Mouse (Mus musculus) regulatory T cell (primary cell): Measurements from ENCODE around the gene Rasgef1b.

Experiments used
- in situ Hi-C: fragments of 300-600 bp; cut with MboI, MseI; formaldehyde crosslinking; loops from one replicate; pipeline ENCODE4 v1.15.1; 2025; ENCODE audit warnings: high pct_unique_total_duplicates

Rasgef1b gene

DNA sequence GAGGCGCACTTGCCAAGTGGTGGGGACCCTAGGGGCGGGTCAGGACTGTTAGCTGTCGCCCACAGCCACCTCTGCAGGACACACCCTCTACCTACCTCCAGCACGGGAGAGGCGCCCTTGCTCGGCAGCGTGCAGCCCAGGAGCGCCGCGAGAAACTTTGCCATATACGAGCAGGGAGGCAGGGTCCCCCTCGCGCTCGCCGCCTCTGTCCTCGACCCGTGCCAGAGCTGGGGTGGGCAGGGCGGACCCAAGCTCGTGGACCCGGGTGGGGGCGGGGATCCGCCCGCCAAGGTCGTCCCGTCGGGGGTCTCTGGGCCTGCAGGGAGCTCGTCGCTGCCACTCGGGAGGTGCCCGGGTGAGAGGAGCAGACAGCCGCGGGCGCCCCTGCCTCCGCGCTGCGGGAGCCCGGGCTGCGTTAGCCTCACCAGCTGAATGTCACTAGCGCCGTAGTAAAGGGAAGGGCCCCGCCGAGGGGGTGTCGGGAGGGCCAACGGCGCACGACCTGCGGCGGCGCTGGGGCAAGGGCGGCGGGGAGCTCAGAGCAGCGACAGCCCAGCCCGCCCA is at the start of gene Rasgef1b:
TSS of gene Rasgef1b (minus strand) at position 417 of the 564 bp plus-strand sequence.
- in situ Hi-C loops: no loop called here

DNA sequence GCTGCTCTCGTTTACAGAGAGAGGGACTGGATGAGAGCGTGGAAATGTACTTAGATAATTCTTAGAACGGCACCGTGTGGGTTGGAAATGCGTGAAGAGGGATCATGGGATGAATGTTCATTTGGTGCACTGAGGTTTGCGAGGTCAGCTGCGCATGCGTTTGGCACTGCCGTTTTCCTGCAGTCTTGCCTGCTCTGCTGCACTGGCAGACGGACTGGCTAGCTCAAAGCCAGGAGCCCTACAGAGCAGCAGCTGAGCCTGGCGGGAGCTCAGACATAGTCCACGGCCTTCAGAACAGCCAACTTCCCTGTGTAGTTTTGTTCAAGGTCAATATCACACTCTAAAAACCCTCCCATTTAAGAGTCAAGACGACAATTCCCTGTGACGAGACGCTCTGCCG is 46.5 kb upstream of the Rasgef1b start:
- in situ Hi-C loops: no loop called here

DNA sequence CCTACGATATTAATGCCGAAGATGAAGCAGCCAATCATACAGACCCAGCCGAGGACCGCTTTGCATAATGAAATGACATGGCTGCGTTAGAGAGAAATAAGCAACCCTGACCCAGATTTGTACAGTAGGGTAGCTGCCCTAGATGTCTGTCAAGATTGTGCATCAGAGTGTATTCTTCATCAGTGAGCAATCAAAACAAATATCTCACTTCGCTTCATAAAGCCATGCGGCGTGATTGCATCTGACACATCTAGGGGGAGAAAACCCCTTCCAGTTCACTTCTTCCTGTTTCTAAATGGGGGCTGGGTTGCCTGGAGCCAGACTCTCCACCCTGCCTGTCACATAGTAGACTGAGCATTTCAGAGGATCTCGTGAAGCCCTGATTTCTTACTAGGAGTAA is 44.4 kb upstream of the Rasgef1b start:
- in situ Hi-C loops: no loop called here

DNA sequence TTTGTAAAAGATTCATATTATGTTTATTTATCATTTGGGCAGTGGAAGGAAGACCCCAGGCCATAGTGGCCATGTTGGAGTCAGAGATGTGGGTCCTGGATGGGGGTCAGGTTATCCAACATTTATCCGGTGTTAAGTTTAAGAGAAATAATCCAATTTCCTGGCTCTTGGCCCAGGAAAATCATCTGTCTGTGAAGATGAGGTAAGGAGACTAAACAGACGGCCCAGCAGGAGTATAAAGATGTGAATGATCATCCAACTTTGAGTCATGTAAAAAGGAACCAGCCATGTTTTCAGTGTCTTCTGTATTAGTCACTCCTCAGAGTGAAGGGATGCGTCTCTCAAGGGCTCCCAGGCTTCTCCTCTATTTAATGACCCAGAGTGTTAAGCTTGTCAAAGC is 35.4 kb upstream of the Rasgef1b start:
- in situ Hi-C loops: loop anchor here (10.0 kb wide), 1 partner anchor 1171 kb away; no protein-coding TSS in a partner anchor

DNA sequence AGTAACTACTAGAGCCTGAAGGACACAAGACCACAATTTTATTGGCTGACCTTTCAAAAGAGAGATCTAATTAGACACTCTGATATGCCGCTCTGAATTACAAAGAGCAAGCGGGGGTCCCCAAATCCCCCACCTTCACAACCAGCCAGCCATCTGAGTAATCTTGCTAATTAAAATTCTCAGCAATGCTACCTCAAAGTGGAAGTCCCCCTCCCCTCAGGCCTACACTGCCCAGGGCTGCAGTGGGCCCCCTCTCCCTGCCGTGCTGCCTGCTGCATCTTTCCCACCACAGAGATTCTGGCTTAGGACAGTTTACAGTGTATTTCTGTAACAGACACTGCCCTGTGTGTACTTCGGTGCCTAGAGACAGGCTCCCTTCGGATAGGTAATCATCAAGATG is 30.0 kb upstream of the Rasgef1b start:
- in situ Hi-C loops: no loop called here

DNA sequence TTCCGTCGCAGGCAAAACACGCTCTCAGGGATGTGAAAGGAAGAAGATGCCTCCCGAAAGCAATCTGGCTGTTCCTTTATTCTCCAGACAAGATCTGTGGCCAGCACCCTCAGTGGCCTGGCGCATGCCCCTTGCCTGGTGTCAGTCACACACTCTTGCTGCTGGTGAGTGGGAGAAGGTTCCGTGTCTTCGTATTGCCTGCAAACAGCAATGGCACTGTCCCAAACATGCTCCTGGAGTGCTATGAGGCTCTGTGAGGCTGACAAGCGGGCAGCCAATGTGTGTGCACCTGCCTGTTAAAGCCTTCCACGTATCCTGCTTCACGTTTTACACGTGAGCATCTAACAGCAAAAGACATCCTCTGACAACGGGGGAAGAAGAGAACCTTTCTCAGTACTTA is 25.0 kb upstream of the Rasgef1b start:
- in situ Hi-C loops: no loop called here

DNA sequence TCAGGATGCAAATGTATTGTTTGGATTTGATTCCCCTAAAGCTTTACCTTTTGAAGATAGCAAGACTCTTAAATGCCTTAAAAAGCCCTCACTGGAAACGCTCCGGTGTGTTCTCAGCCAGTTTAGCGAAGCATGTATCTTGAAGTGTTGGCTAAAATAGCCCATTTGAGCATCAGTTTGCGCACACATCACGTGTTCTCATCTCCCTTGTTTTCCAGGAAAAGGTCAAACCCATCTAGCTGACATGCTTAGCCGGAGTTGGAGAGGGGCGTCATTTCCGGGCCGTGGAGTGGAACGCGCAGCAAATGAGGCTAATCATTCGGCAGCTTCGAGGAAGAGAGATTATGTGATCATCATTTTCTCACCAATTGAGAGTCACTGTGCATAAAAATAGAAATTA is 24.5 kb upstream of the Rasgef1b start:
- in situ Hi-C loops: no loop called here

DNA sequence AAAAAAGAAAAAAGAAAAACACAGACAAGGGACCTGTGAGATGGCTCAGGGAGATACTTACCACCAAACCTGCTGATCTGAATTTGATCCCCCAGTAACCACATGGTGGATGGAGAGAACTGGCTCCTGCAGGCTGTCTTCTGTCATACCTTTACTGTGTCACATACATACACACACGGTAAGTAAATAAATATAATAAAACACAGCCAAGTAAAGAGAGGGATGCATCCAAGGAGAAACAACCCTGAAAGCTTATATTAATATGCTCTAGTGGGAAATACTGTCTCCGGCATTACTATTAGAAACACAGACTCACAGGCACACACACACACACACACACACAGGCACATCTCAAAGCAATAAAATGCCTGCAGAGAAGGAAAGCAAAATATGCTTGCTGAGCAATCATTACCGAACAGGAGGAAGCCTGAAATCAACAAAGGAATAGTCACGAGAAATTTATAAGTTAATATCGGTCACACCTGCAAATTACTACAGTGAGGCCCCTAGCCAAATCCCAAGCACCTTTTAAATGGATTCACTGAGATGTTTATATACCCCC is 23.9 kb upstream of the Rasgef1b start:
- in situ Hi-C loops: no loop called here

DNA sequence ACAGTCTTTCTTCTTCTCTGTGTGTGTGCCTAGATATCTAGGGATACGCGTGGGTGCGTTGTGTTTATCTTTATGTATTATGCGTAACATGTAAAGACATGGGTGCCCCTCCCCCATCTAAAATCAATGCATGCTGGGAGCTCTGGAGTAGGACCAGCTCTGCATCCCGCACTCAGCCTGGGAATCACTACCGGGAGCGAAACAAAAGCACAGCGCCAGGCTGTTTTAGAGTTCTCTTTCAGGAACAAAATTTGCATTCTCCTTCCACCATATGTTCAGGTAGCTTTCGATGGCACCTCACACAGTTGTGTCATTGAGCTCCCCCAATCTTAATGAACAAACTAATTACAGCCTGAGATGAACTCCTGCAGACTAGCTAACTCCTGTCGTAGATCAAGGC is 19.6 kb upstream of the Rasgef1b start:
- in situ Hi-C loops: no loop called here

DNA sequence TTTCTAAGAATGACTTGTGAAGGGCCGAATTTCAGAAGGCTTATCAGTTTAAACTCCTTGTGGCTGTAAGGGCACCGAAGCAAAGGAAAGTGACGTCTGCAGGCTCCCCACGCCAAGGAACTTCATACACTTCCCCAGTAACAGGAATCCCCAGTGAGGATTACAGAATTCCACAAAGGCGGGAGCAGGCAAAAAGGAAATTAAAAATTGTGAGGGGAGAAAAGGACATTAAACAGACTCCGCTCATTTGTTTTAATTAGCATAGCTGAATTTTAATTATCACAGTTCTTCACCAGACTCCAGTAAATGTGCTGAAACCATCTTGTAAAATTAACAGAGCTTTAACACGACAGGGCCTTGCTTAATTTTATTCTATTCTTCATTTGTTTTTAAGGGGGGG is 17.2 kb upstream of the Rasgef1b start:
- in situ Hi-C loops: no loop called here

DNA sequence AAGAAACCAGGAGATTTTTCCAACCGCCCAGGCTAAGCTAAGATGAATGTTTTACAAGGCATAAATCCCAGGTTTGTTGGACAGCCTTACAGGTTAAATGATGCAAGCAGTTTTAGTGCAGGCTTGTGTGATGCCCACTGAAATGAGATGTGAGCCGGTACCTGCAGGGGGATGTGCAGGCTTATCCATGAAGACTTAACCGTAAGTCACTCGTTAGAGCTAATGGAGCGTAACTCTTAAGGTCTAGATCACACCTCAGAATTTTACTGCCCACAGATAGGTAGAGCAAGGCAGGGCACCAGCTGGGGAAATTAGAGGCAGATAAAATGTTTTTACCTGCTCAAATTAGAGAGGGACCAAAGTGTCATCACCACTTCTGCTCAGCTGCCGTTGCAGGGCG is 14.0 kb upstream of the Rasgef1b start:
- in situ Hi-C loops: no loop called here

DNA sequence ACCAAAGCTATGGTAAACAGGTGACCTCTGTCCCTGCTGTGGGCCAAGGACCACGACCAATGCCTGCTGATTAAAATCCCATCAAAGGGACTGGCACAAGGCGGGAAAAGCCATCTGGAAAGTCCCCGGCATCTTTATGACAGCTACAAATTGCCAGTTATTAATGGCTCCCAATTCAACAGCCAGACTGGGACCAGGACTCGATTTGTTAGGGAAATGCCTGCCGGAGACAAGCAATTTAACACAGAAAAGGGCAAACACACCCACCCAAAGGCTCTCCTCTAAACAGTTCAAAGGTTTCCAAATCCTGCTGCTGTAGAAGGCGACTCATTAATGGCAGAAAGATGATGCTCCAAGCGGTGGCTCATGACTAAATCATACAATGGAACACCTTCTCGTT is 13.2 kb upstream of the Rasgef1b start:
- in situ Hi-C loops: no loop called here

DNA sequence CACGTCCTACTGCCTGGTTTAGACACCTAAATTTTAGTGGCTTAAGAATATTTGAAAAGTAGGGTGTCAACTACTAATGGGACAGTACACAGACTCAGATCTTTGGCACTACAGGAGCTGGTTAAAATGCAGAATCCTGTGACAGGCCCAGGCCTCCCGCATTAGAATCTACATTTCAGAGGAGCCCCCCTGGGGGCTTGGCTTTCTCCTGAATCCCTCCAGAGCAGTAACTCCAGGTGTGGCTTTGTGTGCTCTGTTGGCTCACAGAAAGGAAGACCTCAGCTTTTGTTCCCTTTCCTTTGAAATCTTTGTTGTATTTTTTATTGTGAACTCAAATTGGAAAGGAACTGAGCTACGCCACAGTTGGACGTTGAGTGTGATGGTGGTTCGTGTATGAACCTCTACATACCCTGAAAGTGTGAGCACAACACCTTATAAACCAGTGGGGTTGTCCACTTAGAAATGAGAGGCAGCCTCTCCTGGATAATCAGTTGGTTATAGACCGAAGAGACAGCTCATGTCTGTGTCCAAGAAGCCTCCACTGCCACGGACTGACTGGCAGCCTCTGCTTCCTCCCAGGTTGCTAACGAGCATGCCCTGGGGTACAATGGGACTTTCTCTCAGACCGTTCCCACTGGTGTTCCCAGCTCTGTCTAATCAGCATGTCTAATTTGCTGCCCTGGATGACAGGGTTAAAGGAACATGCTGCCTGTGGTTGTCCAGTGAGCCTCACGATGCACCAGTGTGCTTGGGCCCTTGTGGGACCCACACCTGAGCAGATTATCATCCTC is 9.3 kb upstream of the Rasgef1b start:
- in situ Hi-C loops: no loop called here

DNA sequence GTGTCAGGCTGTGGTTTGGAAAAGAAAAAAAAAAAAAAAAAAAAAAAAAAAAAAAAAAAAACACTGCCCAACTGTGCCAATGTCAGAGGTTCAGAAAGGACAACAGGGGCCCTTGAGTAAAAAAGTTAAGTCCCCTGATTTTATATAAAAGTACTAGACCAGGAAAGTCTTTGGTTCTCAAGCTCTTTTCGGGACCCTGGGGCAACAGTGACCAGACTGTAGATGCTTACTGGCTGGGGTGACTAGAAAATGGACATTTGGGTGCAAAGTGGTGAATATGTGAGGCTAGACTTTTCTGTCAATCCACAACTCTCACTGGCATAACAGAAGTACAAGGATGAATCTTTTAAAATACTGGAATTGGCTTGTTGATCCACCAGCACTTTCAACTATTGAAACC is 1.1 kb upstream of the Rasgef1b start:
- in situ Hi-C loops: no loop called here

DNA sequence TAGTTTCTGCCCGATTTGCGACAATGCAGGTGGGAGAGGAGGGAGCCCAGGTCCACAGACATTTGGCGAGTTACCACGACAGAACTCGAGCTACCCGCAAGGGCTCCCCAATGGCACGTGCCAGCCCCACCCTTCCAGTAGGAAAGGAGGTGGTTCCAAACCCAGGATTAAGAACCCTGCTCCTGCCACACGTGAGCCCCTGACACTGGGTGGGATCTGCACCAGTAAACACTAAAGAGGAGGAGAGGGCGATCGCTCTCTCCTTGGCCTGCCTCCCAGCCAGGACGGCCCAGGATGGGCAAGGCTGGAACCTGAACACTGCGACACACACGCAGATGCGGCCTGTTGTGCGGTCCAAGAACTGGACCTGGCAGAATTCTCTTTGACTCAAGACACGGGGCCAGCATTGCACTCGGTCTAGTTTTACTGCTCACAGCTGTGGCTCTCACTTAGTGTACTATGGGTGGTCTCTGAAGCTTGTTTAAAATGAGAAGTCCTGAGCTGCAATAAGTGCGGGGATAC is 557 bp upstream of the Rasgef1b start:
- in situ Hi-C loops: no loop called here

DNA sequence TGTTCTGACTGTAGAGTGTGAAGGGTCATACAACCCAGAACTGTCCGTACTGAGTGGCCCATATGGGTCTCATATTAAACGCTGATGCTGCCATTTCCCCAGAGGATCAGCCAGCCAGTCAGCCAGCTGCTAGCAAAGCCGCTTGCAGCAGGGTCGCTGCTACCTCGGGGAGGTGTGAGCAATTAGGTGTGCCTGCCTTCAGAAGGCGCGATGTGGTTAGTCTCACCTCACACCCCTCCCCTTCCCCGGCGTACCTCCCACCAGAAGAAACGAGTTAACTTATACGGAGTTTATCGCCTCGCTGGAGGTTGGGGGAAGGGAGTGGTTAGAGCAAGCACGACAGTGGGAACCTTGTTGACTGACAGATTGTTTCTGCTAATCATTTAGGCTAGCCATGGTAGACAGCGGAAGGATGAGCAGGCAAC is 826 bp downstream of the Rasgef1b start:
- in situ Hi-C loops: no loop called here

DNA sequence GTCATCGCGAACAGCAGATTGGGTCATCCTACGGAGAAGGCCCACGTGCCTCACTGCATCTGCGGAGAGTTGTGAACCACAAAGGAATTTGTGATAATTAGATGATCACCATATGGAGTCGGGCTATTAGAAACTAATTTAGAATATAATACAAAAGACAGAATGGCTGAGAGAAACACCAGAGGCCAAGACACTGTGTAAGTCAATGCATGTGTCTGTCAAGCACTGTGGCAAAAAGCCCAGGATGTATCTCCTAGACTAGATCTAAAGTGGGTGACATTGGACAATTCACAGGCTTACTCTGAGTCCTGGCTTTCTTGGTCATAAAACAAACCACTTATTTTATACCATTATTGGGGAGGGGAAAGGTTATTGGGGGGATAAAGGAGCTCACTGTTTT is 4.9 kb downstream of the Rasgef1b start:
- in situ Hi-C loops: no loop called here

DNA sequence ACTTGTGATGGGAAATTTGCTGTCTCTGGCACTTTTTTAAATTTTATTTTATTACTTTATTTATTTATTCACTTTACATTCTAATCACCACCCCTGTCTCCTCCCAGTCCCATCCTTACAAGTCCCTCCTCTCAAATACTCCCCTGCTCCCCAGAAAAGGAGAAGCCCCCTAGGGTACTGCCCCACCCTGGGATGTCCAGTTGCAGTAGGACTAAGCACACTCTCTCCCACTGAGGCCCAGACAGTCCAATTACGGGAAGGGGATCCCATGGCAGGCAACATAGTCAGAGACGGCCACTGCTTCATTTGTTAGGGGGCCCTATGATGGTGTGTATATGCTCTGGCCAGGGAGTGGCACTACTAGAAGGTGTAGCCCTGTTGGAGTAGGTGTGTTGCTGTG is 6.6 kb downstream of the Rasgef1b start:
- in situ Hi-C loops: no loop called here

DNA sequence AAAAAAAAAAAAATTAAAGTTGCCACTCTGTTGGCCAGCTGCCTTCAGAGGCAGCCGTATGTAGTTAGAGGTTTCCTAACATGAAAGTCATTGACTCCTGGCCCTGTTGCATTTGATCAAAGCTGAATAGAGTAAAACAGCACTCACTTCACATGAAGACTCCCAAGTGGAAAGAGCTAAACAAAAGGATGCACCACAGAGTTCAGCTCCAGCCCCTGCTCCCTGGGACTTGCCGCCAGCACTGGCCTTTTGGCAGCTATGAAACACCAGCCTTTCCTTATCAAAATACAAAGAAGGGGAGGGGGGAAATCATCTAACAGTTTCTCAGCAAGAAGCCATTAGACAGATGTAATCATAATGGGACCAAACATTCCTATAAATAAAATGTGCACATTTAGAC is 8.3 kb downstream of the Rasgef1b start:
- in situ Hi-C loops: no loop called here

DNA sequence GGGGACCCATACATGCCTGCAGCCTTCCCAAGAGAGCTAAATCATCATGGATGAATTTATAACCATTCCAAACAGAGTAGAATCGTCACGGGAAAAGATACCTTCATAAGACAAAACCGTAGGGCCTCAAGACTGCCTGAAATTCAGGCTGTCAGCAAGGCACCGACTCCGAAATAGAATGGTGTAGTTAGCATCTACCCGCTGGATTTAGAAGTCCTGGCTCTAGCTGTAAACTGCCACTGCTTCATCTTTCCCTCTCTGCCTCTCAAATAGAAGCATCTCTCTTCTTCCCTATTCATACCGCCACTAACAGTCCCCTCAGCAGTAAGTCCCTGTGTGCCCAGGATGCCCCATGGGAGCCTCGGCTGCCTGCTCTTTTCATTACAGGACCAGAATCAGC is 10.9 kb downstream of the Rasgef1b start:
- in situ Hi-C loops: no loop called here

DNA sequence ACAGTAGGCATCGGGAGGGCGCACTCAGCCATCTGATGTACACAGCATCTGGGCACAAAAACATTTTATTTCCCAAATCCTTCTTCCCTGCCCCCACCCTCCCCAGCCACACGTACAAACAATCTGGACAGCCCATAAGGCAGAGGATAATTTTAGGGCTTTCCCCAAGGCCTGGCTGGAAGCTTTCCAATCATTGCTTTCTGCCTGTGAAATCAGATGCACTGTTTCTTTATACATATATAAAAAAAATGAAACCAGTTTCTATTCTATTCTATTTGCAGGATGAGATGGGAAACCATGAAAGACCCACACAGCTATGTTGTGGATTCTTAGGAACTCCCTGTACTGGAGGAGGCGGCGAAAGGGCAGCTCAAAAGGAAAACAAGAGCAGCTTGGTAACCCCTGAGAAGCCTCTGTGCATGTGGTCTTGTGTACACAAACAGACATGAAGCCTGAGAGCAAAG is 13.6 kb downstream of the Rasgef1b start:
- in situ Hi-C loops: no loop called here

DNA sequence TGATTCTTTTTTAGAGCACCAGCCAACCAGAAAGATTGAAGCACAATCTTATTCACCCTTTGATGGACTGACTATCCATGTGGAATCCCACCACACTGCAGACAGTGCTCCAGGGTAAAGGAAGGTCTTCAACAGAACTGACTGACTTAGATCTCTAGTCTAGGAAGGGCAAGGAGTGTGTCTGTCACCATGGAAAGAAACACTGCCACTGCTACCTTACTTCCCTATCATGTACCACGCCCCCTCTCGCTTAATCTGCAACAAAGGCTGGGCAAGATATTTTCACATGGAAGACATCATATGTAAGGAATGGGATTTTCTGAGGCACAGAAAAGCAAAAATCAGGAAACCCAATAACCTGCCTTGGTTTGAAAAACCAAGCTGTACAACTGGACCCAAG is 16.9 kb downstream of the Rasgef1b start:
- in situ Hi-C loops: no loop called here

DNA sequence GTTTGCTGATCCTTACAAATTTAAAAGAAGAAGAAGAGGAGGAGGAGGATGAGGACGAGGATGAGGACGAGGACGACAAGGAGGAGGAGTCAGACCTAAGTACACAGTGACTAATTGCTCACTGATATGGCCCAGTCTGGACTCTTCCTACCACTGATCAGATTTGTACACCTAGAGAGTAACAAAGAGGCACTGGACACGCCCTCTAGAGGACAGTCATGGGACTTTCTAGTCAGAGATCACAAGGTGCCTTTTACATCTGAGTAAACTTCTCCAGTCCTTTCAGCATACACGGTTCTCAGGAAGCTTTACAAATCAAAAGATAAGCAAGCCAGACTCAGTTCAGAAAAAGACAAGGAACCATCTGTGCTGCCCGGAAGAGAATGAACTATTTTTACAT is 20.2 kb downstream of the Rasgef1b start:
- in situ Hi-C loops: no loop called here
